Mouse (Mus musculus): ENCODE results near the gene Nedd9.

Nedd9 gene

DNA sequence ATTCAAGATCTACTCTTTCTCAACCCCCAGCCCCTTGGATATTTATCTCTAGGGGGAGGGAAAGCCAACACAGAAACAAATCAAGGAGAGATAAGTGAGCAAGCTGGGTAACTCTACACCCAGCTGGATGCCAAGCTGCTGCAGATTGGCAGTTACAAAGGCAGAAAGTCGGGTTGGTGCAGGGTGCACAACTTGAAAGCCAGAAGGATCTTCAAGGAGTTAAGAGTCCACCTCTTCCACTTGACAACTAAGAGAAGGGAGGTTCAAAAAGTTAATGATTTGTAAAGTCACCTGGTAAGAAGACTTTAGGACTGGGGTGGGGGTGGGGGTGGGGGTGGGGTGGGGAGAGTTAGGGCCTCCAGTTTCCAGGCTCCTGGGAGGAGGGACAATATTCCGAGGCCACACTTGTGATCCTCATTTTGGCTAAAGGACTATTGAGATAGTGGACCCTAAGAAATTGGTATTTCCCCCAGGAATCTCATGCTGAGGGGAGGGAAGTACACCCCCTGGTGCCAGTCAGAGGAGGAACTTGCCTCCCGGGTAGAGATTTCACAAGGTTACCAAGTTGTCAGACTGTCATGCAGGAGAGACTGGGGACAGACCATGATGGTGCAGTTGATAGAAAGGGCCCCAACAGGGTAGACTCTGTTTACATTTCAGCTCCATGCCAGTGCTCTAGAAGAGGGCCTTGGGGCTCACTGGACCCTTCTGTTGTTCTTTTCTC lies 143.8 kb downstream of the Nedd9 start:
- DNase-seq (ENCODE audit: low spot score), result no peak

DNA sequence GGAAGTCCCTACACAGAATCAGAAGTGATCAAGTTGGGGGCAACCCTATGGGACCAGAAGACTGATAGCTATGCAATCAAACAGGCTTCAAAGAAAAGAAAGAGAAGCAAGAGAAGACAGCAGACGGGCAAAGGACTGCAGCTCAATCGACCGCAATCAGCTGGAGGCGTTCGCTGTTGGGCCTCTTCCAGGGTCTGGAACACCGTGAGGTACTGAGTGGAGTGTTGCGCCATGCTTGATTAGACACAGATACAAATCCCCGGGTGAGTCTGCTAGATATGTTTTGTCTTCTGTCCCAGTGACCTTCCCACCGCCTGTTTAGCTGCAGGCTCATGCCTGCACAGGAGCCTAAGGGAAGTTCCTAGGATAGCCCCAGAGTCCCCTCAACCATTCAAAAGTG lies 145.7 kb downstream of the Nedd9 start:
- no peak for DNase-seq (ENCODE audit: low spot score)

DNA sequence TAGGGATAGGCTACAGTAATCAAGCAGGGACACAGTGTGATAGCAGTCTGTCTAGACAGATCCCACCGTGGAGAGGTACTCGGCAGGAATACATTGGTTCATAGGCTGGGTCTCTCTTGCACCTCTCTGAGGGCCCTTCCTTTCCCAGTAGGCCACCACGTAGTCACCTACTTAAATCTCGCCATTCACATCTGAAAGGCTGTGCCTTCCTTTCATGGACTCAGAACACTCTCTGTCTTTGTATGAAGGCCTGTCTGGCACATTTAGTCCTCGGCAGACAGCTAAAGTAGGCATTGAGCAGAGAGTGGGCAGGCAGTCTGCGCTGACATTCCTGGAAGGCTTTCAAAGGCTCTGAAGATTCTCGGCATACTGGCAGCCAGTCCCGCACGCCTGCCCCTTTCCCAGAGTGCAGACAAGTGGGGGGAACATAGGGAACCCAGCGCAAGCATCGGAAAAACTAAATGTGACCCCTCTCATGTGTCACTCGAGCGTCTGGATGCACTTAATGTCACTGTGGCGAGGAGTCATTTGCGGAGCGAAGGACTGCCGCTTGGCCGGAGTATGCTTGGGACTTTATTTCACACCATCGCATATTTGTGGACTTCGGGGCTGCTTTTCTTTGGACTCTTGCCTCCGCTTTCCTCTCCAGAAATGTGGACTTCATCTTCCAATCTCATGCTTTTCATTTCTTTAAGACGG lies 147.4 kb downstream of the Nedd9 start:
- no peak for DNase-seq (ENCODE audit: low spot score)

DNA sequence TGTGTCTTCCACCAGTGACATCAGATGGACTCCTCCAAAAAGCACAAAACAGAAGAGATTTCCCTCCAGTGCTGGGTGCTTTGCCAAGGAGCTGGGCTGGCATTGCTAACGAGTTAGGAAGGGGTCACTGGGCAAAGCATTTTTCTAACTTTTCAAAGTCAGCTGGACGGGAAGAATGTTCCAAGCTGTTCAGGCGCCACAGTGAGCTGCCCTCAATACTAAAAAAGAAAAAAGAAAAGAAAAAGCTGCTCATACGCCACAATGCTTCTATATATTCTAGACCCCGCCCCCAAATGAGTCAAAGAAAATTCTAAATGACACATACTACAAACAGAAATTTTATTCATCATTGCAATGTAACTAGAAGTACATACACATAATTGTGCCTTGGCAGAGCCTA lies 148.0 kb downstream of the Nedd9 start:
- no peak for DNase-seq (ENCODE audit: low spot score)

DNA sequence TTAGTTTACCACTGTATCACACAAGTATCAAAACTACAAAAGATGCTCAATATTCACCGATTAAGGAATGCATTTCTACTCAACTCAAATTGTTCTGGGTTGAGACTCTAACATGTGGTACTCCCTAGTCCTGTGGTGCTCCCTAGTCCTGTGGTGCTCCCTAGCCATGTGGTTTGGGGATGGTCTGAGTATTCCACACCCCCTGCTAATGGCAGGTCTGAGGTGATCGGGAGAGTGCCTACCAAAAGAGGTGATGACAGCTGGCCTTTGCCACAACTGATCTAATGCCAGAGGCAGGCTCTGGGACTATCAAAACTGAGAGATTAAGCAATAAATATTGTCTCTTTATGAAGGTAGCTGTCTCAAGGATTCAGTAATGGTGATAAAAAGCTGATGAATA lies 149.8 kb downstream of the Nedd9 start:
- DNase-seq (ENCODE audit: low spot score), result no peak

DNA sequence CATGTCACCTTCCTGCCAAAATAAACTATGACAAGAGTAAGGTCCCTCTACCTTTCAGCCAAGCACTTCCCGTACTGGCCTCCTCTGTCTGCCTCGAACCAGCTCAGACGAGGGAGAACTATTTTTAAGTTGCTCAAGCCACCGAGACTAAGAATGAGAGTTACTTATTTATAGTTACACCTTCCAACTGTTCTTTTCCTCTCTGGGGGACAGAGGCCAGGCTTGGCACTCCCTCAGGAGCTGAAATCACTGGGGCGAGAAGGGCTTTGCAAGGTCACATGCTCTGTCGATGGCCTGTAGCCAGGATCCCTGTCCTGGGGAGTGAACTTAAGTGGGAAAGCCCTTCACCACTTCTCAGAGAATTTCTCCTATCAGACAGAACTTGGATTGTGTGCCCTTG lies 150.9 kb downstream of the Nedd9 start:
- no peak for DNase-seq (ENCODE audit: low spot score)

DNA sequence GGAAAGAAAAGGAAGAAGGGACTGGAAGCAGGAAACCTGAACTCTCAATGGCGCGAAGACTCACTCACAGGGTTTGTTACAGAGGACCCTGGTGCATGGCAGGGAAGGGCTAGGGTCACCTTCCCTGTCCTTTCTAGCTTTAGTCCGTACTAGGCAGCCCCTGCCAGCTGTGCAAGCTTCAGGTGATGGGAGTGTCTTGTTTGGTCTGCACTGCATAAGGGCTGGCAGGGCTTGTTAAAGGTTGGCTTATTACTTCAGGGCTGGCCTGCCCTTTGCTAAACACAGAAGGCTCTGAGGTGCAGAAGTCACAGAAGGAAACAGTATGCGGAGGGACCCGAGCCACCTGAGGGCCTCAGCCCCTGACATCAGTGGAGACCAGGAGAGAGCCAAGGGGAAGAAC lies 151.4 kb downstream of the Nedd9 start:
- no peak for DNase-seq (ENCODE audit: low spot score)

DNA sequence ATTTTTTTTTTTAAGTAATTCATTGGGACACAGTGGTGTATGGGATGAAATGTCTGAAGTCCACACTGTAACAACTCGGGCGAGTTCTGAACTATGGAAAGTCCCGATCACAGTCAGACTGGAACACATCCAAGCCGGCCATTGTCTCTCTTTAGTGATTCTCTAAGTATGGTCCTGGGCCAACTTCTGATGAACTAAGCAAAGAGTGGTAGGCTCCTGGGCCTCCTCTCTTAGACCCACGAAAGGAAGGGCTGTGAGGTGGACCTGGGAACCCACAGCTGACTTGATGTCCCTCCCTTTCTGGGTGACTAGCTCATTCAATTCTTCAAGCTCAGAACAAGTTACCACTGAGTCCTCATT lies 152.5 kb downstream of the Nedd9 start:
- no peak for DNase-seq (ENCODE audit: low spot score)

DNA sequence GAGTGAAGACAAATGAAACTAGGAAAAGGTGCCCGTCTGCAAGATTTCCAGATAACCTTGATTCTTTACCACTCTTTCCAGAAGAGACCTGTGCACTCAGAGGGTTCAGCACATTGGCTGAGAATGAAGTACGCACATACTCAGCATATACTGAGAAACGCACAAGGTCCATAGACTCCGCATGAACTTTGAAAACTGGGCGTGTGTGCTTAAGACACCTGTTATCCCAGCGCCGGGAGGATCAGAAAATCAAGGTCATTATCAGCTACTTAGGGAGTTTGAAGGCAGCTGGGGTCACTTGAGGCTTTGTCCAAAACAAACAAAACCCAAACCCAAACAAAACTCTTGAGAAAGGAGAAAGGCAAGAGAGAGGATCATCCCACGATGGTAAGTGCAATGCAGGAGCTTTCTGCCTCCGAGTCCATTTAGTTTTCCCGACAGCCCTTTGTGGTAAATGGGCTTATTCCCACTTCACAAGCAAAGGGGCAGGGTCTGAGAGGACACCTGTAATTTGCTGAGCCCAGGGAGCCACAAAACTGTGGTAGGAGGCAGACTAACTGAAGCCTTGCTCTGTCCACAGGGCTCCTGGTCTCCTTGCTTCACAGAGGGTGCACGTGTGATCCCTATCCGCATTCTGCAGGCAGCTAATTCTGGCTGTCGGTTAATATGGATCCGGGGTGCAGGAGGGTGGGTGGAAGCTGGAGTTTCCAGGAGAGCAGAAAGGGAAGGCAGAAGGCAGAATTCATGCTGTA lies 153.1 kb downstream of the Nedd9 start:
- no peak for DNase-seq (ENCODE audit: low spot score)

DNA sequence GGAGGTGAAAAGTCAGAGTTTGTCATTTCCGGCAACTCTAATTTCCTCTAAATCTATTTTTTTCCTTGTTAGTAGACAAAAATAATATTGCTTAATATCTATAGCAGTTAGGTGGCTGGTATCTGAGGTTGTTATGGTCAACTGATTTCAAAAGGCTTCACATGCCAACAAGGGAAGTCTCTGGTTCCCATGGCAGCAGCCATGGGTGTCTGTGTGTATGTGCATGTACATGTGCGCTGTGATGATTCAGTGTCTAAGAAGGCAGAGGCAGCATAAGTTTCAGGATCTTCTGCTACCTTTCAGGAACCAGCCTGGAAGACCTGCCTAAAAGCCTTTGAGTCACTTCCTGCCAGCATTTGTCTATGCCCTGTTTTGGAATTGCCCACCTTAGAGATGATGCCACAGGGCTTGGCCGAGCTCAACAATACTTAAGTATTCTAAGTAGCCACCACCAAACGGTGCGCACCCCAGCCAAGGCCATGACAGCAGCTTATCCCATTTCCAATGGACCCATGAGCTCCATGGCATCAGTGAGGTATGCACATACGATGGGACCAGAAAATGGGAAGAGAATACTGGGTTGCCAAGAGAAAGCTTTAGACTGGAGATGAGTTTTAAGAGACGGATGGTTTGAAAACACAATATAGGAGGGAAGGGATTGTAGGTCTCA lies 155.4 kb downstream of the Nedd9 start:
- no peak for DNase-seq (ENCODE audit: low spot score)

DNA sequence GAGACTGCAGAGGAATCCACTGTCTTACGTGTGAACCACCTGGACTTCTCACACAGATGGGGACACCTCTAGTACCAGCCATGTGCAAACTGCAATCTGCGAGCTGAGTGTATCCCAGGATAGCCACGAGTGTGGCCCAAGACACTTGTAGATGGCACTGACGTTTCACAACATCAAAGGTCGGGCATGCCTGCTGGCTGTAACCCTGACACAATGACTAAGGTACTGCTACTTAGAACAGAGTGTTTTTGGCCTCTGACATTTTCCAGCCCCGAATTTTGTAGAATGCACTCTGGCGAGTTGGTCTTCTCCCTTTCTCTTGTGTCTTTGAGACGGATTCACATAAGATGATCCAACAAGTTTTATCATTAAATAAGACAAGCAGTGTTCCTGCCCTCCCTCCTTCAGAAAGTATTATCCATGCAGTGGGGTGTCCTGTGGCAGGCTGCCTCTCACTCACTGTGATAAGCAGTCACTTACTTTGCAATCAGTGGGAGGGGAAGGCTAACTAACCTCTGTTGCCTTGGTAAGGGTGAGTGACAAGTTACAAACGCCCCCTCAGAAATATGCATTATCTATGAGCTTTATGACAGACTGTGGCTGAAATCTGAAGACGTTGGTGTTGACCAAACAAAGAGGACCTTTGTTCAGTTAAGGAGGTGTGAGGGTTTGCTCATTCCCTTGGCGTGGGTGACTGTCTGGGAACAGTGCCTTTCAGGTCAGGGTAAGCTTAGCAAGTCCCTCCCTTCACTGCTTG lies 156.4 kb downstream of the Nedd9 start:
- no peak for DNase-seq (ENCODE audit: low spot score)

DNA sequence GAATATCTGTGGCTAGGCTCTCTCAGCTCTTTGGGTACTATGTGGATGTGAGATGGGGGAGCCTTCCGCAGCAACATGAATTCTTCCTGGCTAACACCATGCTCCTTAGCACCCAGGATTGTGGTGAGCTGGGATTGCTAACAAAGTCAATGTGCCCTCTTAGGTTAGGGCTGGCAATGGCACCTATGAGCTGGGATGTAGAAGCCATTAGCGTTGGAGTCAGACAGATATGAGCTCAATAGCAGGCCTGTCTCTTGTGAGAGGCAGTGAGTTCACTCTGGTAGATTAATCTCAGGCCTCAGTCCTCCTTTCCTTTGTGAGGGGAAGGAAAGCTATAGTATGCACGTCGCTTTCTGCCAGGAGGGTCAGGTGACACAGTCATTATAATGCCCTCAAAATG lies 157.1 kb downstream of the Nedd9 start:
- DNase-seq (ENCODE audit: low spot score), result no peak

DNA sequence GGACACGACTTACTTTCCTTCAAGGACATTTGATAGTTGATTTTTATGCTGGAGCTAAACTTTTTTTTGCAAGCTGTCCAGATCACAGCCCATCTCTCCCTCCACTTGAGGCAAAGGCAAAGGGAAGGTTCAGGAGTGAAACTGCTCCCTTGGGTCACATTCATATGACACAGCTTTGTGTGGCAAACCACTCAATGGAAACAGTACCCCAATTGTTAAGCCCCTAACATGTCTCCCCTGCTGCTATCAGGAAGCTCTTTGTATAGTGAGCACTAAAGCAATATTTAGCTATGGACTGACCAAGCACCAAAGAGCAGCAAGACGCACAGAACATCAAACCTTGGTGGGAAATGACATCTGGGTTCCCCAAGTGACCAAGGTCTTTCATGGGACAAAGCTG lies 158.7 kb downstream of the Nedd9 start:
- DNase-seq (ENCODE audit: low spot score), result no peak

DNA sequence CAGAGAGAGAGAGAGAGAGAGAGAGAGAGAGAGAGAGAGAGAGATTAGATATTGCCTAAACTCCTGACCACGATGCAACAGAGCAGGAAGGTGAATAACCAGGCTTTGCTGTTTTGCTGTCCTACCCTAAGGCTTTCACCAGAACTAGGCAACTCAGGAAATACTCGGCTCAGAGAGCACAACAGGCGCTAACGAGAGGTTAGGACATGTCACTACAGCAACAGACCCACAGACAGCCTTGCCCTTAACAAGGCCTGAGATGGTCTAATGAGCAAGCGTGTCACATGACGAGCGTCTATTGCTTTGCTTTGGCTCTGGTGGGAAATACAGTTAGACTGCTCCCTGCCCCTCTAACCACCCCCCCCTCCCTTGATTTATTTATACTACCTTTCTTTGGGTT lies 159.6 kb downstream of the Nedd9 start:
- DNase-seq (ENCODE audit: low spot score), result no peak

DNA sequence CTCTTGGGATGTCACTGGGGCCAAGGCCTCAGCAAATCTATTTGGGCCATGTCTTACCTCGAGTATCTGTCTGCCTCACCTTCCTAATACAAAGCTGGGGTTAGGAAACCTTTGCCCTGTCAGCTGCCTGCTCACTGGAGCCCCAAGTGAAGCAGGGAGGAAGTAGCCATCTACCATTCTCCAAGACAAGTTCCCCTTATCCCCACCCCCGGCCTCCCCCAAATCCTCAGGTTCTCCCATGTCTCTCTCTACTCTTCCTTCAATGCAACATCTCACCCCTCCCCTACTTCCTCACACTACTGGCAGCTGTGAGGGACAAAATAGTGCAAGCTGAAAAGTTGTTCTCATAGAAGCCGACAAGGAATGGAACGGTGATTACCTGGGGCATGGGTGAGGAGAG lies 161.0 kb downstream of the Nedd9 start:
- no peak for DNase-seq (ENCODE audit: low spot score)

DNA sequence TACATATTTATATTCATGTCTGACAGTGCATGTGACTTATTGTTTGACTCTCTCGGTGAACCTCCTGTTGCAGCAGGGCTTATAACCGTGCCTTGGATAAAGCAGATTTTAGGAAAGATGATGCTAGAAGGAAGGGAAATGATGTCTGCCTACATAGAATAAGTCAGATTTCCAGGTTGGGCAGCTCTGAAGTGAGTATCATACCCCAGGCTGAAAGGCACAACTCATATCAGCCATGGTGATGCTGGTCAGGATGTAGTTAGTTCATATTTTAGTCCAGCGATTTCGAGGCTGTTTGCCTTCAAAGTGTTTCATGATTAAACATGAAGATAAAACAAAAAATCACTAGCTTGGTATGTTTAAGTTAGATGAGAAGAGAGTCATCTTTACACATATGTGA lies 161.8 kb downstream of the Nedd9 start:
- no peak for DNase-seq (ENCODE audit: low spot score)

DNA sequence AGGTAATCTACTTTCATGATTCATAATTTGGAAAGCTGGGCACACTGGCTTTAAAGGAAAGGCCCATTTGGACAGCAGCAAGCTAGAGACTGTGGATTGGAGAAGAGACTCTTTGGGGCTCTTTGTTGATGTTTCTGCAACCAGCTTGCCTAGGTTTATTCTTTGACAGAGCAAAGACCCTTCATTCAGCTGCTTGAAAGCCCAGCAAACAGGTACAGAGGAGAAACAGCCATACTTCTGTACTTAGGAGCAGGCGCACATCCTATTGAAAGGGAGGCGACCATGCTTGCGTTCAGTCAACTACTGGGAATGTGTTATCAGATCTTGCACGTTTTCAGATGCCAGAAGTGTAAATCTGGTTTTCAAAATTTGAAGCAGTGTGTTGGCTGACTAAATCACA lies 162.5 kb downstream of the Nedd9 start:
- no peak for DNase-seq (ENCODE audit: low spot score)

DNA sequence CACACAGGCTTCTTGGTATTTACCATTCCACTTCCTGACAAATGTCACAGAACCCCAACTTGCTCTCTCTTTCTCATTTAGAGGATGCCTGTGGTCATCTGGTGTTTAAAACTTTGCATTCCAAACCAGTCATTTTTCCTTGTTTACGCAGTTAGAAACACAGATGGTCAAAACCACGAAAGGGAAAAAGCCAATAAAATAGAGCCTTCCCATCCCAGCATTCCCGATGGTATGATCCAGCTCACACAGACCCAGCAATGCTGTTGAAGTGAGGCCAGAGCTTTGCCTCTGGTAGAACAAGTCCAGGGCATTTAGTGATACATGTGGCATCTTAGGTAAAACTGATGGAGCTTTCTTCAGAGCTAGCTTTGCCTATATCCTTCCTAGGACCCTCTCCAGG lies 165.7 kb downstream of the Nedd9 start:
- DNase-seq (ENCODE audit: low spot score), result no peak

DNA sequence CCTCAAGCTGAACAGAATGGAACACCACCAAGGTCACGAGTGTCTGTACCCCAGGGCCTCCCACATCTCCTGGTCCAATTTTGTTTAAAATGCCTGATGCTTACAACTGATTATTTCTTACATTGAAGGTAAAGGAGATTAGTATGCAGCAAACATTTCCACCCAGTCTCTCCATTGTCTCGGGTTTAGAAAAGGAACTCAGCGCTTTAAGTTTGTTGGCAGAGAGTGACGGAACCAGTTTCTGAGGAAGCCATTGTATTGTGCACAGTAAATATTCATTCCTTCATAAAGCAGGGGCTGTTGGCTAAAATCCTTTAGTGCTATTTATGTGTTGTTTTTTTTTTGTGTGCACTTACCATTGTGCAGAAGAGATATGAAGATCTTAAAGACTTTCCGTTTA lies 166.4 kb downstream of the Nedd9 start:
- DNase-seq (ENCODE audit: low spot score), result no peak

DNA sequence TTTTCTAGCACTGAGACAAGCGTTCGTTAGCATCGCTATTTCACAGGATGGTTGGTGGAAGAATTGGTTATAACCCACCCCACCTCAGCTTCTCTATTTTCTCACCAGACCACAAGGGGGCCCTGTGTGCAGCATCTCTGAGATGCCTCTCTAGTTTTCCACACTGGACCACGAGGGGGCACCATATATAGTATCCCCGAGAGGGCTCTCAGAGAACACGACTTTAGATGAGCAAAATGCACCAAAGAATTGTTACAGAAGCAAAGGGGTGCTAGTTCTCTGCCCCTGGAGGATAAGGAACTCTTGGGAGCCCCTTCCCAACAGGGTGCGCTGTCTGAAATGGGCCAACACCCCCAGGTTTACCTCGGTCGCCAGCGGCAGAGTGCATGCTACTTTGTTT lies 184.4 kb downstream of the Nedd9 start:
- peak; percentile 43 for DNase-seq (ENCODE audit: low spot score)

DNA sequence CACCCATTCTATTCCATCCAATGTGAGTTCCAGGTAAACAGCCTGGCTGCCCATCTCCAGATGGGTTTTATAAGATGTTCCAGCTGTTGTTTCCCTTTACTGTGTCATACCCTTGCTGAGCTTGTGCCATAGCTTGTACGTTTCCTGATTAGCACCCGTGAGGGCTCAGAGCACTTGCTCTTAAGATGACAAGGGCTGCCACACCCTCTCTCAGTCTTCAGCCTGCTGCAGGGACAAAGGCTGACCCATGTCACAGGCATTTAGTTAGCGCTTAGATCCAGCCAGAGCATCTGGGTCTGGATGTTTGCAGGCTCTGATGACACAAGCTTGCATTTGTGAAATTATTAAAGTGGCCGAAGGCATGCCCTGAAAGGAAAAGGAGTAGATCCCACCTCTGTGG lies 187.1 kb downstream of the Nedd9 start:
- DNase-seq (ENCODE audit: low spot score), result no peak

DNA sequence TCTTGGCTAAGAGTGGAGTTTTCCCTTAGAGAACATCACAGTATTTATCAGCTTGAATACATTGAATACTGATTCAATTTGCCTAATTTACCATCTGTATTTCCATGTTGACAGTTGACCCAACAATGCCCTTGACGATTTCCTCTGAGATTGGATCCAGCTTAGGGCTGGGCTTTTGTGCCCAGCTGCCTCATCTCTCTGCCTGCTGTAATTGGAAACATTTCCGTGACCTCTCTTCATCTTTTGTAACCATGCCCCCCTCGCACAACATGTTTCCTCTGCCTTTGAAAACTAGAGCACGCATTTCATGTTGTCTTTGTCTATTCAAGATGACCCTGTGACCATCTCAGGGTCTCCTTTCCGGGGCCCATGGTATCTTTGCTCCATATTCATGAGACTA lies 188.2 kb downstream of the Nedd9 start:
- no peak for DNase-seq (ENCODE audit: low spot score)

All from urinary bladder, postnatal 10 days (tissue).